Mouse (Mus musculus) neutrophil, adult 5-6 weeks (primary cell): Measurements from ENCODE around the gene Sgsm2. TPM values are rescaled to one million over a fixed set of nuclear protein-coding genes. Genes with fewer than 3 reads are reported as not detected.

Experiments
- ATAC-seq: fragments of 151-379, 151-347 bp; 2 replicates; pipeline ENCODE4 v1.8.0; 2017; ENCODE audit warnings: mild to moderate bottlenecking, moderate TSS enrichment; ENCODE audit not compliant: insufficient number of reproducible peaks, poor library complexity, low FRiP score, severe bottlenecking; ENCODE audit errors: extremely low read depth
- total RNA-seq: library from RNA; stranded (forward); fragments of 200-1000 nt; gene quantifications from 2 replicates; pipeline ENCODE4 v1.2.3, GENCODE M21; 2017

The Sgsm2 gene
- 2.9 and 3.4 TPM in 2 replicates for total RNA-seq

DNA sequence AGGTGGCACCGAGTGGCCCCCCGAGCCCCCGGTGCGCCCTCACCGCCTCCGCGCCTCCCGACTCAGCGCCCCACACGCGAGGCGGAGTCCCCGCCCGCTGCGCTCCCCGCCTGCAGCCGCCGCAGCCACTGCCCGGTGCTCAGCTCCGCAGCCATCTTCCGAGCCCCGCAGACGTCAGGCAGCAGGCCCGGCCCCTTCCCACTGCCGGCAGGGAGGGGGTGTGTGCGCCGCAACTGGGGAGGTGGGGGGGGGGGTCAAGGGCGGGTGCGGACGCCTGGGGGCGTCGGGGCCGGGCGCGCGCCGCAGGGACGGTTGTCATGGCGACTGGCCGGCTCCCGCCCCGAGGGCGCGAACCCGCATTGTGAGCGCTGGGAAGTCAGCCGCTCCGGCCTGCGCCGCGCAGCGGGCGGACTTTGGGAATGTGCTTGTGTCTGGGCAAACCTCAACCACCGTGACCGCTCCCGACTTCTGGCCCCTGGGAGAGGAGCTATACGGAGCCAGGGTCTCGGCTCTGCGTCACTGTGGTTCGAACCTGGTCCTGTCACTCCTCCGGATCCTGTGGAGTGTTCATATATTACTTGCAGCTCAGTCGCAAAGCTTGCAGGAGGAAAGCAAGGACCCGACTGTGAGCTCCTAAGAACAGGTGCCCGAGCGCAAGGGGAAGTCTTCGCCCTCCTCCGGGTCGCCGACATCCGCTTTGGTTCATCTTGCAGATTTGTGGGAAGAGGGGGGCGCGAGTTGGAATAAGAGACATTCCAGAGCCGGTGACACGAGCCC is at the start of gene Sgsm2:
Gene Sgsm2 (minus strand): TSS at position 160 of the 777 bp plus-strand sequence.
- ATAC-seq = no peak

DNA sequence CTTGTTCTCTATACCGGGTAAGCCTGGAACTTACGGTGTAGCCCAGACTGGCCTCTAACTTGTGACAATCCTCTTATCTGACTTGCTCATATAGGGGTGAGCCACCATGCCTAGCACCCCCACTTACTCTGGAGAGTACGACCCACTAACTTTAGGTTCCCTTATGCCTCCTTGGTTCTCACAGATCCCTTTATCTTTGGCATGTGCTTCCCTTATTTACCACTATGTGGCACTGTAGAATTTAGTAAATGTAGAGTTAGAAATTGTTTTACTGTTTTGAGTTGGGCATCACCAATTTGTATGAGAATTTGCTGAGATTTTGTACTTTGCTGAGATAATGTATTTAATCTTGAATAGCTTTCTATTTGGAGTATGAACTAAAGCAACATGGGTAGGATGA is 49.5 kb upstream of the Sgsm2 start:
- ATAC-seq = no peak

DNA sequence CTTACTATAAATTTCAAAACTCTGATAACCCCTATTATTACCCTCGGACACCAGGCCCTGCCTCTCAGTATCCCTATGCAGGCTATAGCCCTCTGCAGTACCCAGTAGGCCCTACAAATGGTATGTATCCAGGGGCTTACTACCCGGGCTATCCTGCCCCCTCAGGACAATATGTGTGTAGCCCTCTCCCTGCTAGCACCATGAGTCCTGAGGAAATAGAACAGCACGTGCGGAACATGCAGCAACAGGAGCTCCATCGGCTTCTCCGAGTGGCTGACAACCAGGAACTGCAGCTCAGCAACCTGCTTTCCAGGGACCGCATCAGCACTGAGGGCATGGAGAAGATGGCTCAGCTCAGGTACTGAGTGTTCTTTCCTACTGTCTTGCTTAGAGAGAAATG is 33.5 kb upstream of the Sgsm2 start:
- ATAC-seq = no peak

DNA sequence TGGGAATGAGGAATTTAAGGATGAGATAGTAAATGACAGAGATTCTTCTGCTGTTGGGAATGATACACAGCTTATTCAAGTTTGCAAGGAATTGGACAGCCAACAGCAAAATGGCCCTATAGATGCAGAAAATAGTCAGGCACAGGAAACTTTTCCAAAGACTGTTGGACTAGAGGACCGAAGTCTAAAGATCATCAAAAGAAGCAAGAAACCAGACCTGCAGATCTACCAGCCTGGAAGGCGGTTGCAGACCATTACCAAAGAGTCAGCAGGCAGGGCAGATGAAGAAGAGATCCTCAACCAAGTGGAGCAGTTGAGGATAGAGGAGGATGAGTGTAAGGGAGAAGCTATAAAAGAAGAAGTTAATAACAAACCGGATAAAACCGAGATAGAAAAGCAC is 32.3 kb upstream of the Sgsm2 start:
- ATAC-seq = no peak

DNA sequence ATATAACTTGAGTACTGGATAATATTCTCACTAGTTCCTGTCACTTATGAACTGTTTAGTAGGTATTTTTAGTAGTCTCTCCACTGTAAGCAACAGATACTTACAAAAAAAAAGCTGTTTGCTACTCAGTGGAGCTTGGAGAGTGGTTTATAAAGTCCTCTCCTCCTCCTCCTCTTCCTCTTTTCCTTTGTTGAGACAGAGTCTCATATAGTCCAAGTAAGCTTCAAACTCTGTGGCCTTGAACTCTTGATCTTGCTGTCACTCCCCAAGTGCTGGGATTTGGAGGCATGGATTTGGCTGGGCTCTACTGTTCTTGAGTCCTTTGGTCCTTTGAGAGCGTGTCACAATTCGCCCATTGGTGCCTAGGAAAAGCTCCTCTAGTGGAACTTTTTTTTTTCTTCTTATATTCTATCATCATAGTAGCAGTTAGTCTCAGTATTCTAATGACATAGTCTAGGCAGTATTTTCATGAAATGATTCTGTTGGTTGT is 30.4 kb upstream of the Sgsm2 start:
- ATAC-seq = no peak

DNA sequence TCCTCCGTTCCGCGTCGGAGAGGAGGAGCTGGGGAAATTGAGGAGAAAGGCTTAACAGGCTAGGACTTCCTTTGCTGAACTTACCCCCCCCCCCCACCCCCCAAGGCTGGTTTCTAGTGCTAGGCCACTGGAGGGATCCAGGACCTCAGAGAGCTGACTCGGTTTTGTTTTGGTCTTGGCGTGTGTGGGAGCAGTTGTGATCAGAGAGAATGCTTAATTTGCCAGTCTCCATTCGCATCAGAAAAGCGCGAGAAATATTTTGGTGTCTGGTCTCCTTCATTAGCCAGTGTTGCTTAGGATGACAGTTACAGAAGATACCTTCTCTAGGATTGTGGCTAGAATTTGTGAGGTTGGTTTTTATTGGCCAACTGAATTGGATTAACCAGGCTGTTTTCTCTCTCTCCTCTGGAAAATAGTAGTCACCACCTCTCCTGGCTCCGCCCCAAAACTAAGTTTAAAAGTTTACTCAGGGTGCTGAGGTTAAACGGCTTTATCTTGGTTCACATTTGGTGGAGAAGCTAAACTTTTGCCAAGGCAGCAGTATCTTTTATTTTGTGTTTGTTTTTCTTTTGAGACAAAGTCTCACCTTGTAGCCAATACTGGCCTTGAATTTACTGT is 29.6 kb upstream of the Sgsm2 start:
- ATAC-seq = no peak

DNA sequence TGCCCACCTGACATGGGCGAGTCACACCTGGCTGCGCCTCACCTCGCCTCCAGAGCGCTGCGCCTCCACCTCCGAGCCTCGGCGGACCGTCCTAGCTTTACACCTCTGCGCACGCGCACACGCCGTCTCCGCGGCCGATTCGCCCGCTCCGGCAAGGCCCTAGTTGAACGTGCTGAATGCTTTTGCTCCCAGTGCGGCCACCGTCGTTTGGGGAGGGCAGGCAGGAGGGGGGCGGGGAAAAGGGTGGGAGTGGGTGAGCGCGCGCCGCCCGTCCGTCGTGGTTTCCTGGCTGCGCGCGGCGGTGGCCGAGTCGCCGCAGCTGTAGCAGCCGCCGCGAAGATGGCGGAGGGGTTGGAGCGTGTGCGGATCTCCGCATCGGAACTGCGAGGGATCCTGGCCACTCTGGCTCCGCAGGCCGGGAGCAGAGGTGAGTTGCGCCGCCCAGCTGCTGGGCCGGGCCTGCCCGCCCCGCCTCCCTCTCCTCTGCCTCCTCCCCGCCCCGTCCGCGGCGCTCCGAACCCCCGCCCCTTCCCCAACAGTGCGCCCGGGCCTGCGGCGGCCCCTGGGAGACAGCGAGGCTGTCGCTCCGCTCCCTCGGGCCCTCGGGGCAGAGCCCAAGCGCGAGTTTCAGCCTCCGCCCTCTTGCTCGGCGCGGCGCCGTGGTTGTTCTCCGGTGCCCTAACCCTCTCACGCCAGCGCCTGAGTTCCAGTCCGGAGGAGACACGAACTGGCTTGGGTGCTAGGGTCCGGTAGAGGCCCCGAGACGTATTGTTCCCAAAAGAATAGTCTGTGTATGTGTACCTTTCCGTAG is 28.9 kb upstream of the Sgsm2 start, which contains the start of the genes Smg6 and Srr:
Gene Smg6 (plus strand): TSS at position 247 of the 811 bp plus-strand sequence.
Gene Srr (minus strand): TSS at position 372 of the 811 bp plus-strand sequence.
- ATAC-seq = peak; percentile 94

DNA sequence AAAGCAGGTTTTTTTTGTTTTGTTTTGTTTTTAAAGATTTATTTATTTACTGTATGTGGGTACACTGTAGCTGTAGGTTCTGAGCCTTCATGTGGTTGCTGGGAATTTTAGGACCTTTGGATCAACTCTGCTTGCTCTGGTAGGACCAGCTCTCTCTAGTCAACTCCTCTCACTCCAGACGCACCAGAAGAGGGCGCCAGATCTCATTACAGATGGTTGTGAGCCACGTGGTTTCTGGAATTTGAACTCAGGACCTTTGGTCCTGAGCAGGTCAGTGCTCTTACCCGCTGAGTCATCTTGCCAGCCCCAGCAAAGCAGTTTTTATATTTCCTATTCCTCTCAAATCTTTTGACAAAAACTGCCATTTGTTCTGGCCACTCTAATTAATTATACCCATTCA is 27.3 kb upstream of the Sgsm2 start:
- ATAC-seq = no peak

DNA sequence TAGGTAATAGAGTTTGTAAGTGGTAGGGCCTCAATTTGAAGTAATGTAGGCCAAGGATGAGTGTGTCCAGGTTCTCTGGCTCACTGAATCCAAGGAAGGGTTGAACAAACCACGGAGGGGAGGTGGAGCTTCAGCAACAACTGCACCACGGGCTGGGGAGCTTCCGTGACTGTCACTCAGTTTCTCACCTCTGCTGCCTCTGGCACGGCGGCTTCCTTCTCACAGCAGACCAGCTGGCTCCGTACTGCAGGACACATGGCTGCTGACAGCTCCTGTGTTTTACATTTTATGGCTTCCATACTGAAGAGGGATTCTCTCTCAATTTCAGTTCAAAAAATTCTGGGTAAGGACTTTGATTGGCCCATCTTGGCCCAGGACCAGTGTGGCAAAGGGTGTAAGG is 22.4 kb upstream of the Sgsm2 start:
- no peak for ATAC-seq

DNA sequence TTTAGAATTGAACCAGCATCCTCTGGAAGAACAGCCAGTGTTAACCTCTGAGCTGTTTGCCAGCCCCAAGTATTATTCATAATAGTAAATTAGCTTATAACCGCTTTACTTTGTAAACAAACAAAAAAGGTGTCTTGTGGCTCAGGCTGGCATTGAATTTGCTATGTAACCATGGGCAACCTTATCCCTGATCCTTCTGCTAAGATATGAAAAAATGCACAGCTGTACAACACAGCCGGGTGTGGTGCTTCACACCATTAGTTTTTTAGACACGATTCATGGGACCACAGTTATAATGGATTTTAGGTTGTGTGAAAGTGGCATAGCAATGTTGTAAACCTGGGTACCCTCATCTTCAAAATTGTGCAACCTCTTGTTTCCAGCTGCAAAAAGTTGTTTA is 15.6 kb upstream of the Sgsm2 start:
- no peak for ATAC-seq

DNA sequence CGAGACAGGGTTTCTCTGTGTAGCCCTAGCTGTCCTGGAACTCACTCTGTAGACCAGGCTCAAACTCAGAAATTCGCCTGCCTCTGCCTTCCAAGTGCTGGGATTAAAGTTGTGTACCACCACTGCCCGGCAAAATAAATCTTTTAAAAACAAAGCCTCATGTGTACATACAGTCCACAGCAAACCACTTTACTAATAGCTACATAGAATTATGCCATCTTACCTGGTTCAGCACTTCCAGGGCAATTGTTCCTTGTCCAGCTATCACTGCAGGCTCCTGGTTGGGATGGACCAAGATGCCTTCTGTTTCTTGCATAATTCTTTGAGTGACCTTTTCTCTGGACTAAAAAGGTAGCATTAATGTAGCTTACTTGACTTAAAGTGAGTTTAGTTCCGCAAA is 13.1 kb upstream of the Sgsm2 start:
- ATAC-seq = no peak

DNA sequence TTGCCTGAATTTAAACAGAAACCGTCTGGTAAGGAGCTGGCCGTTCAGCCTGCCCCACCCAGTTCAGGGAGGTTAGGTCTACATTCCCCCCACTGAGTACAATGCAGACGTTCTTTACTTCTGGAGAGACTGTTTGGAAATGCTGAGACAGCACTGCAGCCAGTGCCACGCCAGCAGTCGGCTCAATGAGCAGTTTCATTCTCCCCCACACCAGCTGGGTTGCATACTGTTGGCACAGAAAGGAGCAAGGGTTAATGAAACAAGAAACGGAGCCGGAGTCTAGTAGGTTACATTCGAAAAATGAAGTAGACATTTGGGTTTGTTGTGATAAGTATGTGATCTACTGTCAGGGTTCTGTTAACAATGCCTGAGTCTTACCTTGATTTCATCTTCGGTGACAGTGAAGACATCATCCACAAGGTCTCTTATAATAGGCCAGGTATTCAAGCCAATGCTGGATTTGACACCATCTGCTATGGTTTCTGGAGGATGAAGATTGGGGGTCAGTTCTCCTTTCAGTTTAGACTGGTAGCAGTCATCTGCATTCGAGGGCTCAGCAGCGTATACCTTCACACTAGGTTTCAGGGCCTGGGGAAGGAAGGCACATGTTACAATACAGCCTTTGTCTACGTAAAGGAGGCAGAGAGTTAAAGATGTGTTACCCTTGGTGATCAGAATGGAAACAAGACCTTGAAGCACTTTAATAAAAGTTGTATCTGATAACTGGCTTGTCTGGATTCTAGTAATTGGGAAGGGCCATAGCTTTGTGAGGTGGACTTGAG is 11.9 kb upstream of the Sgsm2 start:
- no peak for ATAC-seq

DNA sequence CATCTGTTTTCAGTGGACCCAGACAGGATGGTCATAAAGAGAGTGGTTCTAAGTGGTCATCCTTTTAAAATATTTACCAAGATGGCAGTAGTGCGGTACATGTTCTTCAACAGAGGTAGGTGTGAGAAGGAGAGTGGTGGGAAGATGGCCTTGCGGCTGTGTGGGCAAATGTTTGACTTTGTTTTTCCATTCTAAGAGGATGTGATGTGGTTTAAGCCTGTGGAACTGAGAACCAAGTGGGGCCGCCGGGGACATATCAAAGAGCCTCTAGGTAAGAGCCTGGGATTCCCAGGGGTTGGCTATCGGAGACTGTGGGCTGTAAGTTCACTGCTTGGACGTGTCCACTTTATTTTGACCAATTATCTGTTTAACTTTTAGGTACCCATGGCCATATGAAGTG is 11.0 kb upstream of the Sgsm2 start:
- no peak for ATAC-seq

DNA sequence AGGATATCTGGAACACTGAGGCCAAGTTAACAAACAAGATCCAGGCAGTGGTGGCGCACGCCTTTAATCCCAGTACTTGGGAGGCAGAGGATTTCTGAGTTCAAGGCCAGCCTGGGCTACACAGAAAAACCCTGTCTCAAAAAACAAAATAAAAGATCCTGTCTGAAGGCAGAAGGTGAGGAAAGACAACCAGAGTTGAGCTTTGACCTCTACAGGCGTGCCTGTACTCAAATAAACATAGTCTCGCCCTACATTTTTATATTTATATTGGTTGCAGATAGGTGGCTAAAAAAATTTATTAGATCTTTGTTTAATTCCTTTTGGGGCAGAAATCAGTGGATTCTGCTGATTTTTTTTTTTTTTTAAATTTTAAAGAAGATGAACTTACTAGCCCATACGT is 5.6 kb upstream of the Sgsm2 start:
- ATAC-seq = no peak

DNA sequence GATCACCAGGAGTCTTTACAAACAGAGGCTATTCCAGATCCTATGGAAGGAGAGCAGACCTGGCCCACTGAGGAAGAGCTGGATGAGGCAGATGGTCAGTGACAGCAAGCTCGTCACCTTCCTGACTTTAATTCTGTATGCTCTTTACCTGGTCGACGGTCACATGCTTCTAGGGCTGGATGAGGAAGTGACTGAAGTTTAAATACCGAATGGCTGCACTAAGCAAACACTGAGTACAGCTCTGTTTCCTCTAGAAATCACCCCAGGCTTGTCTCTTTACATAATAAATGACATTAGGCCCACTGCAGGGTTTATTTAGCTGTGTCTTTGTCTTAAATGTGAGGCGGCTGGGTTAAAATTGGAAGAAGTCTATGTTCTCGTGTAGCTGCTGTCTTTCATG is 4.7 kb upstream of the Sgsm2 start:
- no peak for ATAC-seq

DNA sequence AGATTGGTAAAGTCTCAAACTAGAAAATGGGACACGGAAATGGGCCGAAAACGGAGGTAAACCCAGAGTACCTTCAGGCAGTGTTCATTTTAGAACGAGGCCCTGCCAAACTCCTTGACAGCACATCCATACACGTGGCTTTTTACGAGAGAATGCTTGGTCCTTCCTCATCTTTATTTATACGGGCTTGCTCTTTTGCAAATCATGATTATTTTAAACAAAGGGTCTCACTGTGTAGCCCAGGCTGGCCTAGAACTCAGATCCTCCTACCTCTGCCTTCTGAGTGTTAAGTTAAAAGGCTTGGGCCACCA is 1.6 kb upstream of the Sgsm2 start:
- ATAC-seq = no peak

DNA sequence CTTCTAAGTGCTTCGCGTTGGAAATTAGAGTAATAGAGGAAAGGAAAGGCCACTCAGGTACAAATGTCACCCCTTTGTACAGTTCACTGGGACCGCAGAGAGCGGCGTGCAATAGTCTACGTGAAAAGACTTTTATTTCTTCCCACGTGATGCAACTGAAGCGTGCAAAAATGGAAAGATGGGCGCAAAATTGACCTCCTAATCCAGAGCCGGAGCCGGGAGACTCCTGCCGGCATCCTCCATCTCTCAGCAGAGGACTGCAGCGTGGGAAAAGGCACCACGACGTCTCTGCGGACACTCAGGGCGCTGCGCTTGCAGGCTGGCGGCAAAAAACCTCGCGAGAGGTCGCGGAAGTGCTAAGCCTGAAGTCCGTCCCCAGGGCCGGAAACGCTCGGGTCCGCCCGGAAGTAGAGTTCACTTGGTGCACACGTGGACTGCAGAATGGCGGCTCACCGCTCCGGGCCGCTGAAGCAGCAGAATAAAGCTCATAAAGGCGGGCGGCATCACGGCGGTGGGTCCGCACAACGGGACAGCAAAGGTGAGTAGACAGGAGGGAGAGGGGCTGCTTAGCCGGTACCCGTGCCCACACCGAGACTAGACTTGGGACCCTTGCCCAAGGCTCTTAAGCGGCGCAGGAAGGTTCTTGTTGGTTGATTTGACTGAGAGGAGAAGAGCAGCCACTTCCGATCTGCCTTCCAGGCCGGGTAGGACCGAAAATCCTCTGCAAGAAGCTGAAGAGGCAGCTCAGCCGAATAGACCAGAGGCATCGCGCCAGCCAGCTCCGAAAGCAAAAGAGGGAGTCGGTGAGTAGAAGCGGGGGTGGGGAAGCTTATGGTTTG is 1.0 kb upstream of the Sgsm2 start, which contains the start of gene Tsr1:
Gene Tsr1 (plus strand): TSS at position 394 of the 839 bp plus-strand sequence.
- ATAC-seq = peak; percentile 88
